Mouse (Mus musculus): Measurements from ENCODE around the gene Tfap2a. TPM values are rescaled to one million over a fixed set of nuclear protein-coding genes. Genes with fewer than 3 reads are reported as not detected.

Gene Tfap2a
- polyA plus RNA-seq, 1 experiment from 2014 or later = 7.3 TPM

DNA sequence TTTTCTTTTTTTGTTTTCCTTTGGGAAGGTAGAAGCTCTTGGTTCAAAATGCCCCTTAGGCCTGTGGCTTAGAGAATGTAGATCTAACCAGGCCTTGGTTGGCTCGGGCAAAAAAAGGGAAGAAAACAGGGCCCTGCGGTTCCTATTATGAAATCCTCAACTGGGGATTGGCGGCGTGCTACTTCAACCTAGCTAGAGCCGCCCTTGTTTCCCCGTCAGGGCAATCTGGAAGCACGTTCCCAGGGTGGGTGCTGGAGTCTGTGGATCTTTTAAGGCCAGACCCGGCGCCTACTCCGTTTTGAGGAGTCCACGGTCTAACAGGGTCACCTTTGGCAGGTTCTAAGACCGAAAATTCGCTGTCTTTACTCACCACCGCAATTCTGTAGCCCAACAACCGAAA is 1.1 kb downstream of the Tfap2a start:
- 4% methylated on average over 15 of the region's 15 CpGs for WGBS
- ATAC-seq (ENCODE audit: insufficient number of reproducible peaks, low FRiP score, low TSS enrichment, low read depth) (no peak), DNase-seq (ENCODE audit: low spot score) (no peak)
- 0 out of 2 replicates have a peak overlapping the region, but pooled peaks have one; percentile 8 for H3K4me3 ChIP-seq (ENCODE audit: low read depth, low read length)
- H3K9ac ChIP-seq (ENCODE audit: low read length) = no peak overlapping the region
- no peak overlapping the region for H3K27ac ChIP-seq (replicated peaks; ENCODE audit: low read depth, low read length)
- H3K4me1 ChIP-seq (ENCODE audit: control insufficient read depth, insufficient read depth, low read length) = peaks cover 17% of the 10 kb centered on the region
- H3K27me3 ChIP-seq (ENCODE audit: control insufficient read depth, insufficient read depth, low read length) = peaks cover 89% of the 10 kb centered on the region
- H3K9me3 ChIP-seq (ENCODE audit: control insufficient read depth, low read length) = no peaks in the 10 kb centered on the region
- H3K36me3 ChIP-seq (ENCODE audit: control insufficient read depth, insufficient read depth, low read length) = no peaks in the 10 kb centered on the region
- H3K4me2 ChIP-seq (ENCODE audit: low read depth, severe bottlenecking) = no peak overlapping the region

DNA sequence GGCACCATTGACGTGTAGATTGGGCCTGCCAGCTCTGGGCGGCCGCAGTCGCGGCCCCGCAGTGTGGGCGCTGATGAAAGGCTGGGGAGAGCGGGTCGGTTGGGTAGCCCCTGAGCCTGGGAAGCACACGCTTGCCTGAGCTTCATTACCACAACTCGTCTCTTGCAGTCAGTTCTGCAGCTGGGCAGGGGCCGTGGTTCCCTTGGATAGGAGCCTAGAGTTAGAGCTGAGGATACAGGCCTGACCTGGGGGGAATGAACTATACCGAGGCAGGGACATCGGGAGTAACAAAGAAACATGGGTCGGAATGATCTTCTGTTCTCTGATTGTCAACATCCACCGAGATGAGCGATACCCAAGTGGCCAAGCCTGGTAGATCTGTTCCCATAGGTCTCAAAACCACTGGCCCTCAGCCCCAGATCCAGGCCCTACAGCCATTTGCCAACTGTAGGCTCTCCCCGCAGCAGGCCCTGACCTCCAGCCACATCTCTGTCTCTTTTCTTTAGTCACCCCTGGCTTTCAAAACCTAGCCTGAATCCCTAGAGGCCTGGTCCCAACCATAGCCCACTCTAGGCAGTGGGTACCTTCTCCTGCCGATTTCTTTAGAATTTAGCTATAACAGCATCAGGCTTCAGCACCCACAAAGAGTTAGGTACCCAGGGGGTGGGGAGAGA is 1.9 kb downstream of the Tfap2a start:
- WGBS = 1% methylated on average over 19 of the region's 19 CpGs
- peak; percentile 58 for DNase-seq (ENCODE audit: low spot score)
- Histone ChIP-seq H3K27me3 (ENCODE audit: control insufficient read depth, insufficient read depth, low read length) (peaks cover 80% of the 10 kb centered on the region), H3K4me2 (ENCODE audit: low read depth, severe bottlenecking) (peak overlapping the region; percentile 36), H3K4me1 (ENCODE audit: control insufficient read depth, insufficient read depth, low read length) (peaks cover 17% of the 10 kb centered on the region), H3K4me3 (ENCODE audit: low read depth, low read length) (peak overlapping the region; percentile 12; the same call in 1 of the 2 replicates), H3K36me3 (ENCODE audit: control insufficient read depth, insufficient read depth, low read length) (no peaks in the 10 kb centered on the region), H3K27ac (replicated peaks; ENCODE audit: low read depth, low read length) (no peak overlapping the region), H3K9ac (ENCODE audit: low read length) (no peak overlapping the region), H3K9me3 (ENCODE audit: control insufficient read depth, low read length) (no peaks in the 10 kb centered on the region)
- no peak for ATAC-seq (ENCODE audit: insufficient number of reproducible peaks, low FRiP score, low TSS enrichment, low read depth)

DNA sequence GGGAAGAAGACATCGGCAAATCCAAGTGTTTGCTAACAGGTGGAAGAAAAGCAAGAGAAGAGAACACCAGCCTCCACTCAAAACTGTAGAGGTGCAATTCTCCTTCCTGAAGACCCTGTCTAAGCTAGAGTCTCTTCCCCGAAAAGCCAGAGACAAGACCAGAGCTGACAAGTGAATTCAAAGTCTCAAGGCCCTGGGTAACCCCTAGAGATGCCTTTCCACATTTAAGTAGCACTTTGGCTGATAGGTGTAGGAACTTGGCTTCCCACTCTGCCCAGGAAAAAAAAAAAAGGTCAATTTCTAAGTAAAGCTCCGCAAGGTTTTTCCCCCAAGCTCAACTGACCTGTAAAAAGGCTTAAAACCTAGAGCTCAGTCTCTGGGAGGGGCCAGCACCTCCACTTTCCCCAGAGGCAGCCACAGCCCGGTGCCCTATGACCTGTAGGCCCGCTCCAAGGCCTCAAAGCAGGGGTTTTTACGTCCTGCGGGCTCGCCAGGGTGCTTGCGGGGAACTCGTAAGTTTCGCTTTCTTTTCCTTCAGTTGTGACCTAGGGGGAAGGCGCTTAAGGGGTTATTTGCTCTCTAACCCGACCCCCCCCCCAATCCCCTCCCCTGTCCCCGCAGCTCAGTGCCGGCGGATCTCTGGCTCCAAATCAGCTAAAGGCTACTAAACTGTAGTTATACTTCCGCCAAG is 2.6 kb downstream of the Tfap2a start:
- H3K4me1 ChIP-seq (ENCODE audit: control insufficient read depth, insufficient read depth, low read length) = peaks cover 17% of the 10 kb centered on the region
- WGBS = 3% methylated on average over 17 of the region's 17 CpGs
- no peak for ATAC-seq (ENCODE audit: insufficient number of reproducible peaks, low FRiP score, low TSS enrichment, low read depth)

DNA sequence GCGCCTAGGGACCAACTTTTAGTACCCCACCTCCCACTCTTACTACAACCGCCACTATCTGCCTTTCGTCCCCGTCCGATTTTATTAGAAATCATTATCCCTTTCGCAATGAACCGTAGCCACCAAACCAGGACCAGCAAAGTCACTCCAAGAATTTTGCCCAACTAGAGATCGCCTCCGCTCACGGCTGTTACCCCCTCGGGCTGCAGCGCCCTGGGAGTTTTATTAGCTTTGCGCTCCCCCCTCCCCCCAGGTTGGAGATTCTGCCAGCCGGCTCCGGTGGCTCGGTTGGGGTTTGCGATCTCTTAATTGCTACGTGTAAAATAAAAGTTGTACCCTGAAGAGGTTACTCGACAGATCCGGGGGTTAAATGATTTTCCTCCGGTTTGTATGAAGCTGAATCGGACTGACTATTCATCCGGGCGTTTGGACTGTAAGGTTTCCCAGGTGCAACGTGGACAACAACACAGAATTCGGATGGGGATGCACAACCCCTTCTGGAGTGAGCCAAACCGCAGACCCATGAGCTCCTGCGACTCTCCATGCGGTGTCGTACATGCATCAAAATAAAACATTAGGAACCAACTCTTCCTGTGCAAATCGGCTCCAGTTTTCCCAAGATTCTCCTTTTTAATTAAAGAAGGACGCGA is 3.7 kb downstream of the Tfap2a start:
- H3K4me1 ChIP-seq (ENCODE audit: control insufficient read depth, insufficient read depth, low read length) = peaks cover 17% of the 10 kb centered on the region
- under 1% methylated on average over 33 of the region's 33 CpGs for WGBS

More for the DNA sequence above, 2.6 kb downstream of the Tfap2a start:
- peak overlapping the region; percentile 12; the same call in 1 of the 2 replicates for H3K4me3 ChIP-seq (ENCODE audit: low read depth, low read length)
- no peaks in the 10 kb centered on the region for H3K9me3 ChIP-seq (ENCODE audit: control insufficient read depth, low read length)
- peak overlapping the region; percentile 36 for H3K4me2 ChIP-seq (ENCODE audit: low read depth, severe bottlenecking)
- no peak for DNase-seq (ENCODE audit: low spot score)
- H3K27ac ChIP-seq (replicated peaks; ENCODE audit: low read depth, low read length) = no peak overlapping the region
- H3K27me3 ChIP-seq (ENCODE audit: control insufficient read depth, insufficient read depth, low read length) = peaks cover 74% of the 10 kb centered on the region
- no peaks in the 10 kb centered on the region for H3K36me3 ChIP-seq (ENCODE audit: control insufficient read depth, insufficient read depth, low read length)
- H3K9ac ChIP-seq (ENCODE audit: low read length) = no peak overlapping the region

DNA sequence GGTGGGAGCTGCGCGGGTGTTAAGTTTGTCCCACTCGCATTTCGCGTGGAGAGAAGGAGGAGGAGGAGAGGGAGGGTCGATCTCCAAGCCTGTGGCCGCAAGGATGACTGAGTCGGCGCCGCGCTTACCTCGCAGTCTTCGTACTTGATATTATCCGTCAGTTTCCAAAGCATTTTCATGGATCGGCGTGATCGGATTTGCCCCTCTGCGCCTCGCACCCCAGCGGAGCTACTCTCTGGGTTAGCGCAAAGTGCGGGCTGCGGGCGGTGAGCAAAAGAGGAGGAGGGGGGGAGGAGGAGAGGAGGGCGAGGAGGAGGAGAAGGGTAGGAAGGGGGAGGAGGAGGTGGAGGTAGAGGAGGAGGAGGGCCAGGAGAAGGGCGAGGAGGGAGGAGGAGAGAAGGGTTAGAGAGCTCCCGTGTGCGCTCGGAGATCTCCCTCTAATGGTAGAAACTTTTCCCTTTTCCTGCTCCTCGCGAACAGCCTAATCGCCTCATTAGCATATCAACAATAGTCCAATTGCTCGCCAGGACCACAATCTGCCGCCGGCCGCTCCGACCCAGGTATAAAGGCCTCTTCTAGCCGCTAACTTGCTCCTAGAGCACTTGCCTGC is 4.5 kb downstream of the Tfap2a start:
- under 1% methylated on average over 34 of the region's 38 CpGs for WGBS
- peak; percentile 75 for DNase-seq (ENCODE audit: low spot score)
- Histone ChIP-seq H3K4me3 (ENCODE audit: low read depth, low read length) (peak overlapping the region; percentile 56), H3K36me3 (ENCODE audit: control insufficient read depth, insufficient read depth, low read length) (no peaks in the 10 kb centered on the region), H3K9me3 (ENCODE audit: control insufficient read depth, low read length) (no peaks in the 10 kb centered on the region), H3K27me3 (ENCODE audit: control insufficient read depth, insufficient read depth, low read length) (peaks cover 59% of the 10 kb centered on the region), H3K9ac (ENCODE audit: low read length) (peak overlapping the region; percentile 60), H3K27ac (replicated peaks; ENCODE audit: low read depth, low read length) (no peak overlapping the region), H3K4me2 (ENCODE audit: low read depth, severe bottlenecking) (peak overlapping the region; percentile 61), H3K4me1 (ENCODE audit: control insufficient read depth, insufficient read depth, low read length) (peaks cover 17% of the 10 kb centered on the region)
- ATAC-seq (ENCODE audit: insufficient number of reproducible peaks, low FRiP score, low TSS enrichment, low read depth) = peak; percentile 23; the same call in 1 of the 2 replicates

More for the DNA sequence above, 3.7 kb downstream of the Tfap2a start:
- Histone ChIP-seq H3K27ac (replicated peaks; ENCODE audit: low read depth, low read length) (no peak overlapping the region), H3K27me3 (ENCODE audit: control insufficient read depth, insufficient read depth, low read length) (peaks cover 66% of the 10 kb centered on the region), H3K9me3 (ENCODE audit: control insufficient read depth, low read length) (no peaks in the 10 kb centered on the region), H3K9ac (ENCODE audit: low read length) (no peak overlapping the region), H3K4me3 (ENCODE audit: low read depth, low read length) (peak overlapping the region; percentile 56), H3K36me3 (ENCODE audit: control insufficient read depth, insufficient read depth, low read length) (no peaks in the 10 kb centered on the region), H3K4me2 (ENCODE audit: low read depth, severe bottlenecking) (peak overlapping the region; percentile 61)
- ATAC-seq (ENCODE audit: insufficient number of reproducible peaks, low FRiP score, low TSS enrichment, low read depth) (no peak), DNase-seq (ENCODE audit: low spot score) (no peak)

DNA sequence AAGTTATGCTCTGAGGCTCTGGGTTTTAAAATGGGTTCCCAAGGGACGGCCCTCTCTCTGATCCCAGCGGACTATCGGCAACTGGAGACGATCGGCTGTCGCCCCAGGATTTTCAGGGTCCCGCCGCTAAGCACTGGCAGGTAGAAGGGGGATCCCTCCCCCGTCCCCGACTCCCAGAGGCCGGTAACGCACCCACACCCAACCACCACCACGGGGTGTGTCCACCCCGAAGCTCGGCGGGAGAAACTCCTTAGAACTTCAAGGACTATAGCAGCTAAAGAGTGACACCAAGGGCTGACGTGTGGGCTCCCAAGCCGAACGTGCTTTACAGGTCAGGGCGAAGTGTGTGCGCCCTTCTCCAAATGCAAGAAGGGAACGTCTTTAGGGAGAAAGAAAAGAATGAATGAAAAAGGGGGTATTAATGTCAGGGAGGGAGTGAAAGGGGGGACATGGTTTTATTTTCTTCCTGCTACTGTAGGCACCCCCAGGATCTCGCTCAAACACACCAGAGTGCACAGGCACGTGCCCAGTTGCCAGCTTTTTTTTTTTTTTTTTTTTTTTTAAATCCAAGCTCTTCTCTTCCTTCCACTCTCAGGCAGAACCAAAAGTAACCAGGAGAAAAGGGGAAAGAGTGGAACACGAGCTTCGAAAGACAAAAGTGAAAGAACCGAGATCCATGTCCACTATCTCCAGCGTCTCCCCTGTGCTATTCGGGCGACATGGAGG is 5.2 kb downstream of the Tfap2a start:
- DNase-seq (ENCODE audit: low spot score) (peak; percentile 63), ATAC-seq (ENCODE audit: insufficient number of reproducible peaks, low FRiP score, low TSS enrichment, low read depth) (no peak)
- Histone ChIP-seq H3K9me3 (ENCODE audit: control insufficient read depth, low read length) (no peaks in the 10 kb centered on the region), H3K27me3 (ENCODE audit: control insufficient read depth, insufficient read depth, low read length) (peaks cover 56% of the 10 kb centered on the region), H3K4me1 (ENCODE audit: control insufficient read depth, insufficient read depth, low read length) (peaks cover 20% of the 10 kb centered on the region), H3K4me3 (ENCODE audit: low read depth, low read length) (peak overlapping the region; percentile 56), H3K27ac (replicated peaks; ENCODE audit: low read depth, low read length) (0 out of 2 replicates have a peak overlapping the region, but pooled peaks have one; percentile 21), H3K9ac (ENCODE audit: low read length) (peak overlapping the region; percentile 83), H3K4me2 (ENCODE audit: low read depth, severe bottlenecking) (peak overlapping the region; percentile 61), H3K36me3 (ENCODE audit: control insufficient read depth, insufficient read depth, low read length) (no peaks in the 10 kb centered on the region)
- WGBS = under 1% methylated on average over 30 of the region's 30 CpGs

DNA sequence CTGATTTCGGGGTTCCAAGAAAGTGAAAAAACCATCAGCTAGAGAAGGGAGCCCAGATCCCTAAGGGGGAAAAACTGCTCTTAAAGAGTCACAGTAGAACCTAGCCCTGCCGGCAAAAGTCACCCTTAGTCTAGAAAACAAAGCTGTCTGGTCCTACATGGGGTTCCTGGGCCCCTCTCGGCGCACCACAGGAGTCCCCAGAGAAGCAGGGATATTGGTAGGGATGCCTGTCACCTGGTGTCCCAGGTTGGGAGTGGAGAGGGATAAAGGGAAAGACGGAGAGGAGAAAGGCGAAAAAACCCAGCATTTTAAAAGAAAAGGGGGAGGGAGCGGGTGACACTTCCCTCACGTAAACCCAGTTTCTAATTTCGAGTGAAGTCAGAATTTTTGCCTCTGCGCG is 6.1 kb downstream of the Tfap2a start:
- WGBS = 2% methylated on average over 11 of the region's 11 CpGs
- peak overlapping the region; percentile 56 for H3K4me3 ChIP-seq (ENCODE audit: low read depth, low read length)
- ATAC-seq (ENCODE audit: insufficient number of reproducible peaks, low FRiP score, low TSS enrichment, low read depth) (no peak), DNase-seq (ENCODE audit: low spot score) (no peak)
- no peak overlapping the region for H3K27ac ChIP-seq (replicated peaks; ENCODE audit: low read depth, low read length)
- H3K4me2 ChIP-seq (ENCODE audit: low read depth, severe bottlenecking) = peak overlapping the region; percentile 61
- H3K27me3 ChIP-seq (ENCODE audit: control insufficient read depth, insufficient read depth, low read length) = peaks cover 48% of the 10 kb centered on the region
- H3K36me3 ChIP-seq (ENCODE audit: control insufficient read depth, insufficient read depth, low read length) = no peaks in the 10 kb centered on the region
- no peaks in the 10 kb centered on the region for H3K9me3 ChIP-seq (ENCODE audit: control insufficient read depth, low read length)
- peaks cover 18% of the 10 kb centered on the region for H3K4me1 ChIP-seq (ENCODE audit: control insufficient read depth, insufficient read depth, low read length)
- H3K9ac ChIP-seq (ENCODE audit: low read length) = peak overlapping the region; percentile 83

Measured in limb, embryonic 11.5 days (tissue).